In the genomic region with DNA sequence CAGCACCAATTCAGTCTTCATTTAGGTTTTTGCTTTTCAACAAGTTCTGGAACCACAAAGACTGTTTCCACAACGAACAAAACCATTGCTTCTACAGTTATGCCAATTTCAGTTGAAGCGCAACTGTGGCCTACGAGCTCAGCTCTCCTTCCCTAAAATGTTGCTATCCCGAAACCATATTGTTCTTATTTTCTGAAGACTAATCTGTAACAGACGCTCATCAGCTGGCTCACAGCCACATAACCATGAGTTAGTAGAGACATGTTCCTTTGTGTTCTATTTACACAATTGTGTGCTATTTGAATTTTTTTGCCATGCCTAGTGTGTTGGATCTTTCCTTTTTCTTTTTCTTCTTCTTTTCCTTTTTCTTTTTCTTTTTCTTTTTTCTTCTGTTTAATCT, we compare ENCODE assay signal across 16 mouse cellular contexts. TPM values are rescaled to one million over a fixed set of nuclear protein-coding genes. Genes with fewer than 3 reads are reported as not detected.
DNase-seq lines count a peak whose midpoint lies in the region; ATAC-seq lines count a peak whose summit lies in the region.
"Had no signal": no experiment of that assay in that cellular context is flagged by ENCODE, and none has a peak within 500 bp of the region (broad histone marks: within the 10 kb centered on the region; RNA-seq: fewer than 3 reads in every experiment).

No protein-coding gene starts in this region.

- ATAC-seq in granulocyte monocyte progenitor cell, adult 5-6 weeks (replicated peaks; ENCODE audit: poor library complexity, severe bottlenecking): peak; percentile 24
- ATAC-seq: forebrain, embryonic 14.5 days; inflammation-experienced regulatory T-cells, adult 6 months had no signal

- intact Hi-C loops in gastrocnemius, postnatal 14 days (cut with DNase I; ENCODE audit: low total_unique reads): no loop called here

- peak; percentile 5 to 78 for DNase-seq in layer of hippocampus, adult 18-20 months (ENCODE audit: low spot score in 2 of 2)
- DNase-seq in layer of hippocampus, postnatal 10 days (ENCODE audit: low spot score in 2 of 2): no peak
- DNase-seq in embryo, embryonic 11 days: peak; percentile 32
- peak; percentile 9 for DNase-seq in mesoderm, embryonic 11.5 days (ENCODE audit: low read depth, low spot score)
- DNase-seq in cerebellum, adult 11 months: no peak
- DNase-seq in left cerebral cortex, adult 8-10 months (ENCODE audit: low spot score in 2 of 2): no peak
- no peak for DNase-seq in gastrocnemius, postnatal 14 days
- DNase-seq: adrenal gland, adult 2 months; cerebellum, adult 11-12 months; cerebellum, postnatal 36 days; heart, postnatal 4 days; lung, adult 2 months; right cerebral cortex, postnatal 25 days had no signal

RNA-seq across cellular contexts. Expression of gene Txlnb, which starts 26.2 kb away (rescaled TPM):
- 1 to 10 TPM; 1.4 to 1.6 TPM for total RNA-seq in layer of hippocampus, adult 18-20 months (2021)
- total RNA-seq in layer of hippocampus, postnatal 10 days (2021): under 1 TPM; 0.21 to 0.31 TPM
- total RNA-seq in granulocyte monocyte progenitor cell, adult 5-6 weeks (2014; fragmentation: Nextera tagmentation): 1.5 and 1.9 TPM in 2 replicates
- 0.73 and 1.6 TPM in 2 replicates for total RNA-seq in granulocyte monocyte progenitor cell, adult 5-6 weeks (2017)
- 1 to 10 TPM in 3 of 4 experiments, under 1 TPM in 1; 0.96 to 1.6 (median 1.1) TPM for total RNA-seq in left cerebral cortex, adult 8-10 months (2022)
- total RNA-seq in gastrocnemius, postnatal 14 days (2021): 100 to 1,000 TPM; 109 to 140 TPM

RNA-seq across cellular contexts. Expression of gene Cited2, which starts 46.8 kb away (rescaled TPM):
- 10 to 100 TPM; 37.0 to 38.0 TPM for total RNA-seq in layer of hippocampus, adult 18-20 months (2021)
- 10 to 100 TPM; 27.5 to 37.9 TPM for total RNA-seq in layer of hippocampus, postnatal 10 days (2021)
- total RNA-seq in granulocyte monocyte progenitor cell, adult 5-6 weeks (2014; fragmentation: Nextera tagmentation): 96.5 and 128 TPM in 2 replicates
- total RNA-seq in granulocyte monocyte progenitor cell, adult 5-6 weeks (2017): 50.0 and 64.9 TPM in 2 replicates
- 10 to 100 TPM; 32.2 to 35.6 (median 33.9) TPM for total RNA-seq in left cerebral cortex, adult 8-10 months (2022)
- 10 to 100 TPM; 26.3 to 39.9 TPM for total RNA-seq in gastrocnemius, postnatal 14 days (2021)

Comparison
In these comparisons a context has a peak if more than half of its experiments do, and no peak if none do; other contexts are left out.
1. DNase-seq: peak in layer of hippocampus, adult 18-20 months (2 of 2), embryo, embryonic 11 days (single experiment) and mesoderm, embryonic 11.5 days (single experiment); none in layer of hippocampus, postnatal 10 days (0 of 2), cerebellum, adult 11 months (single experiment), left cerebral cortex, adult 8-10 months (0 of 2) and gastrocnemius, postnatal 14 days (single experiment).
2. RNA of gene Txlnb, which starts 26.2 kb away (total RNA-seq): 109 to 140 TPM in gastrocnemius, postnatal 14 days; 0.73 to 1.9 TPM in granulocyte monocyte progenitor cell, adult 5-6 weeks, 1.4 to 1.6 TPM in layer of hippocampus, adult 18-20 months, 0.96 to 1.6 TPM in left cerebral cortex, adult 8-10 months and 0.21 to 0.31 TPM in layer of hippocampus, postnatal 10 days; every median in the first group is over 10 times any median in the second.